Mouse (Mus musculus) kidney, postnatal 25 days (tissue): ENCODE measurements around the gene Eva1c.

ENCODE experiments used
- DNase-seq, 2 experiments: peaks; one replicate each; pipeline ENCODE4 v3.0.0; 2021; ENCODE audit warnings: mixed read lengths in 2 of 2

Eva1c gene

DNA sequence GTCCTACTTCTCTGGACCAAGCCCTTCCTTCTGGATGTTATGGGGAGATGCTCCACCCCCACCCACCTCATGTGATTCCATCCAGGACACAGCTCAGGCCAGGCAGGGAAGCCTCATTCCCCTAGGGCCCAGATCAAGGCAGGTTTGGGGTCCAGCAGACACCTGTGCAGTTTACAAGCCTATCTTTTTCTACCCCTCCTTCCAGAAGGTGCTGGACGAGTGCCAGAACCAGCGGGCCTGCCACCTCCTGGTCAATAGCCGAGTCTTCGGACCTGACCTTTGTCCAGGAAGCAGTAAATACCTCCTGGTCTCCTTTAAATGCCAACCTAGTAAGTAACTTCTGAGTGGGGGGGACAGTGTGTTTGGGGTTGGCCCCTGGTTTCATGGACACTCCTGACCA lies 42.8 kb downstream of the Eva1c start:
- DNase-seq = peak; percentile 67 to 79

DNA sequence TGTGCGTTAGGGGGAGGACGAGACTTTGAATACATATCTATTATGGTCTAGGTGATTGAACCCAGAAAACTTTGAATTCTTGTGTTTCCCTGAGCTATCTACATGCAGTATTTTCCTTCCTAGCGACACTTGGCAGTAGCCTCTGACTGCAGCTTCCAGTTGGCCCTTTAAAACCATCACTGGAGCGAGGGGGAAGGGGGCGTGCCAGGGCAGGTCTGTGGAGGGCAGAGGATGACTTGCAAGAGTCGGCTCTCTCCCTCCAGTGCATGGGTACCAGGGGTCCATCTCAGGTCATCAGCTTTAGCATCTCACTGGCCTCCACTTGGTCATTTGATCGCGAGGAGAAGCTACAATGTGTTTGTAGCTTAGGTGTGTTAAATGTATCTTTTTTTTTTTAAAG lies 46.4 kb downstream of the Eva1c start:
- no peak for DNase-seq

DNA sequence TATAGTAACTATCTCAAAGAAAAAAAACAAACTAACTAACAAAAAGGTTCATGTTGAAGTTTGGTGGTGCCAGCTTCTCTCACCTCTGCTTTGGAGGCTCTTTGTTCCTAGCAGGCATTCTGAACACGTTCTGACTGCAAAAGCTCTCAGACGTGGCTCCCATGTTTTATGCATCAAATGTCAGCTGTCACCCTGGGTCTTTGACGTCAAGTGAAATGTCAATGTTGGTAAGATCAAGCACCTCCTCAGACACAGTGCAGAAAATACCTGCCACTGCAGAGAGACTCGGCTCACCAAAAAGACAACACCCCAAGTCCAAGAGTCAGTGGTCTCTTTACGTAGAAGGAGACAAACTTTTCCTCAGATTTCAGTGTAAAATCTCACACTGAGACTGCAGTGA lies 48.0 kb downstream of the Eva1c start:
- no peak for DNase-seq

DNA sequence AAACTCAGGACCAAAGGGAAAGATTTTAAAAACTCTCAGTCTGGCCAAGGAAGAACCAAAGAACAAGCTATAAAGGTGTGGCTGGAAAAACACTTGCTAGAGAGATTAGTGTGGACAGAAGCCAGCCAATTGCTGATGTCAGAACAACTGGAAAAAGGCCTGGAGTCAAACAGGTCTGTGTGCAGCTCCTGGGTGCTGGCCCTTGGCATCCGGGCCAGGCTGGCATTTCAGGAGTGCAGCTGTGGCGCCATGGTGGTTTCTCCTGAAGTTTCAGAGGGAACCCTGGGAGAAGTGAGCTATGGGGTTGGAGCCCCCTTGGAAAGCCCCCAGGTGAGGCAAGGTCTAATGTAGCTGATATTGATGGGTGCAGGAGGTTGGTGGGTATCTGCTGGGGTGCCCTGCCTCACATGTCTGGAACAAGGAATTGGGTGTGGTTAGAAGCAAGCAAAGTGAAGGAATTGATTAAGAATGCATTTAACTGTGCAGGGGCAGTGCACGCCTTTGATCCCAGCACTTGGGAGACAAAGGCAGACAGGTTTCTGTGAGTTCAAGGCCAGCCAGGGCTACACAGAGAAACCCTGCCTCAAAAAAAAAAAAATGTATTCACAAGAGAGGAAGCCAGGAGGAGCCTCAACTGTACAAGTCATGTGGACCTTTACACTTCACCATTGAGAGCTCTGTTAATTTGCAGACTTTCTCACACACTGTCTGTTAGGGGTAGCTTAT lies 51.8 kb downstream of the Eva1c start:
- no peak for DNase-seq

DNA sequence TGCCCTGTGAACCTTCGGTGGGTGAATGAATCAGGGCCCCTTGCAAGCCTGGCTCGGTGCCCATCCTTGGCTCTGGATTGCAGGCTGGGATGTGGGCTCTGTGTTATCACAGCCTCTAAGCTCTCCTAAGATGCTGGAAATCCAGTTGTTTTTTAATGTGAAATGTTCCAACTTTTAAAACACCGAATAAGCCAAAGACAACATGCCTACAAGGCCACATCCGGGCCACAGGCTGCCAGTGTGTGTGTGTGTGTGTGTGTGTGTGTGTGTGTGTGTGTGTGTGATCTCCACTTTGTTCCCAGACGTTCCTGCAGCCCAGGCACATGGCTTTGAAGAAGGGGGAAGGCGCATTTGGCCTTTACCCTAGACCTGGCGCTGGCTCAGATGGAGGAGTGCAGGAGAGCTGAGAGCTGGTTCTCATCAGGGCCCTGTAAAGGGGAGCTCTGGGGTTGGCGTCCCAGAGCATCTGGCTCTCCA lies 56.0 kb downstream of the Eva1c start:
- peak; percentile 47 to 67 for DNase-seq

DNA sequence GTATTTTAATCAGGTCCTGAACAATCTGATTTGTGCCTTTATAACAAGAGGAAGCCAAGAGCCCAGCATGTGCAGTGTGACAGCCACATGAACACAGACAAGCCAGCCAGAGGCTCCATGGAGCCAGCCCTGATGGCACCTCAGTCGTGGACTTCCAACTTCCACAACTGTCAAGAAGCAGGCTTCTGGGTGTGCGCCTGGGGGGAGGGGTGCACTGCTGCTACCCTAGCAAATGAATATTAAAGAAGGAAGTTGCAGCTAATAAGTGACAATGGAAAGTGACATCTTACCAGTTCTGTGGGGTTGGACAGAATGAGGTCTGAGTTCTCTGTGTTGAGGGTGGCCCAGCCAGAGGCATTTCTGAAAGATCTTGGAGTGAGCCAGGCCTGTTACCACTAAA lies 58.8 kb downstream of the Eva1c start:
- DNase-seq = no peak

DNA sequence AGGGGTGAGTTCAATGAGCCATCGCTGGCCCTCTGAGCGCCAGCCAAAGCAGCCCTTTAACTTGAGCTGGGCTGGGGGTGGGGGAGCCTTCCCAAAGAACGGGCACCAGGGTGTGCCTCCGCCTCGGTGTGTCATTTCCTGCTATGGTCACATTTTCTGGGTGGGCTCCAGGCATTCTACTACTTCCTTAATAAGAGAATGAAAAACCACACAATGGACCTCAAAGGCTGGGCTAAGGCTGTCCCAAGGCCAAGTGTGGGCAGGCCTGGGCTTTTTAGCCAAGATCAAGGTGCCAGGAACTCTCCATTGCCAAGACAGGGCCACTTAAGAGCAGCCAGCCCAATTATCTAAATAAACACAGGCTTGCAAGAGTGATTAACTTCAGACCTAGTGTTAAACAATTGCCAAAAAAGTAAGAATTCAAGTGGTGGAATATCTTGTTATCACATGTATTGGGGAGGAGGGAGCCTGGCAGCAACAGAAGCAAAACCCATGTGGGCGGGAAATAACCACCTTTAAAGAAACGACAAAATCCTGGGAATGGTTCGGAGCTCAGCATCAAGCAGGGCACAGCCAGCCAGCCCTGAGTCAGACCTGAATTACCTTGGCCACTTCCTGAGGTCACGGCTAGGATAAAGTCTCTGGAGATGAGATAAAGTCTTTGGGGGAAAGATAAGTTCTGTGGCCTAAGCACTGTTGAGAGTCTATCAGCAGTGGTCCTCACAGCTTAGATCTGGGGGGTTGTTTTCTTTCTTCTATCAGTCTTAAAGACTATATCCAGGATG lies 59.5 kb downstream of the Eva1c start:
- DNase-seq = peak; percentile 39 to 50

DNA sequence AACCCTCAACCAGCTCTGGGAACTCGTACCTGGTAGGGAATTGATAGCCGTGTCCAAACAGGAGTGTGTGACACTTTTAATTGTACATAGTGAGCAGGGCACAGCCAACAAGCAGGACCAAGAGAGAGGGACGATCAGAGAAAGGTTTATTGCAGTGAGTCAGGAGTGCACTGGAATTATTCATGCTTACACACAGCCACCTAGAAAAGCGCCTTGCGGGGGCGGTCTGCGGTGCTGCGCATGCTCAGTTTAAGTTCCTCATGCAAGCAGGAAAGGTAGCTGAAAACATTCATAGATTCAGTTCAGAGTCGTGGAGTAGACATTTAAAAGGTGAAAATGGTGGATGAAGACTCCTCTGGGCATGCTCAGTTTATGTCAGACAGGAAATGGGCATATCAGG lies 64.2 kb downstream of the Eva1c start:
- no peak for DNase-seq

DNA sequence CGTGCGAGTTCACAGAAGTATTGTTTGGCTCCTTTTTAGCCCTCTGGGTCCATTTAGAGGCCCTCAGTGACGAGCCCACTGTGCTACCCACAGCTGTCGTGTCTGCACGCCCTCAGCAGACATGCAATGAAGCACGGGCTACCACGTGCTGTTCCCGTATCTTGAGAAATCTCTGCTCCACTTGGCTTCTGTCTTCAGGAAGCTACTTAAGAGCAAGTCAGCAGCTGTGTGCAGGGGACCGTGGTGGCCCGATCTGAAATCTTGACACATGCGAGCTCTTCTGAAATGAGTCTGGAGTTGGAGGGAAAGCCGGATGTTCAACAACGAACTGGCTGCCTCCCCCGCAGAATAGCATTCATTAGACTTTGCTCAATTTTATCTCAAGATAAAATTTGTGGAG lies 65.1 kb downstream of the Eva1c start:
- DNase-seq = peak; percentile 36 to 72

DNA sequence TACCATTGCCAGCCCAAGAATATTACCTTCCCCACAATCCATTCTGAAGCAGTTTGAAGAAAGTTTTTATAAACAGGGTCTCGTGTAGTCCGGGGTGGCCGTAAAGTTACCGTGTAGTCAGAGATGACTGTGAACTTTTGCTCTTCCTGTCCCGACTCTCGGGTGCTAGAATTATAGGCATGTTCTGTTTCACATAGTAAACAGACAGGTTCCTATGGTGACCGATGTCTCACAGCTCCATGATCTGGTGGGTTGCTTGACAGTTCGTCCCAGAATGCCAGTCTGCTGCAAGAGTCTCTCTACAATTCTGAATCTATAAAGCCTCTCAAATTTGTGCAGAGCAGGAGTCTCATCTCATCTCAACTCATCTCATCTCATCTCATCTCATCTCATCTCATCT lies 65.6 kb downstream of the Eva1c start:
- no peak for DNase-seq

DNA sequence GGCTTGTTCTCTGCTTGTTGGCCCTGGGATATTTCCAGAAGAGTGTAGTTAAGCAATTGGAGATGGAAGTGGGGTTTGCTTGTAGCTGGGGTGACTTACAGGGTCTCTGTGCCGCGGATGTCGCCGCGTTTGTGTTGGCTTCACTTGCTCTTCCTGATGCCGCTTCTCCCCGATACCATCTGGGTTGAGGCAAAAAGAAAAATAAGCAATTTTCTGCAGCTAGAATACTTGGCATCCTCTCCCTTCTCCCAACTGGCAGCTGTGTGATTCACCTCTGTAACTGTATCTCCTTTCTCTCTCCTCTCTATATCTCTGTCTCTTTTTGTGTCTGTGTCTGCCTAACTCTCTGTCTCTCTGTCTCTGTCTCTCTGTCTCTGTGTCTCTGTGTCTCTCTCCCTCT lies 66.5 kb downstream of the Eva1c start:
- DNase-seq = no peak

DNA sequence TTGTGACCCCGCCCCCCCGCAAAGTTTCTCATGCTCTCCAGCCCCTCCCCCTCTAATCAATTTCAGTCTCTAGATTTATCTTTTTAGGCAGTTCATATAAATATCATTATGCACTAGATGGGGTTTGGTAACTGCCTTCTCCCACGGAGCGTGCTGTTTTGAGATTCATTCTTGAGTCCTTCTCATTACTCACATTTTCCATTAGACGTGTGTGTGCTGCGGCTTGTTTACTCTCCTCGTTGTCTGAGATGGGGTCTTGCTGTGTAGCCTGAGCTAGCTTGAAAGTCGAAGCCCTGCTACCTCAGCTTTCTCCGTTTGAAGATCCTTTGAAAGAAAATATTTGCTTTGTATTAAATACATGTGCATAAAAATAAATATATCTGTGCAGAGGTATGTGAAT lies 67.3 kb downstream of the Eva1c start:
- no peak for DNase-seq

DNA sequence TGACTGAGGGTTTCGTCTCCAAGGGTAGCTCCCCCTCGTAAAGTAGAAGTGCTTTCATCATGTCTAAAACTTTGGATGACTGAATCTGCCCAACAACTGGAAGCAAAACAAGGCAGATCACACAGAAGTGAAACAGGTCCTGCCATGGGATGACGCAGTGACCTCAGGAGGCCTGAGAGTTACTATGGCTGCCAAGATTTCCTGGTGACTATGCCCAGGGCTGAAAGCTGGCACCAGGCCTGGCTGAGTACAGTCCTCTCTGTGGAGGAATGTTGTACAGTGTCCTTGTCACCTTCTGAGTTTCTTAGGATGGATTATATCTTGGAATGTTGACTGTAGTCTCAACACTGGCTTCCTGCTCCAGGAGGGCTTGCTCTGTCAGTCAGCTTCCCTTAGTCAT lies 71.1 kb downstream of the Eva1c start:
- DNase-seq = no peak

DNA sequence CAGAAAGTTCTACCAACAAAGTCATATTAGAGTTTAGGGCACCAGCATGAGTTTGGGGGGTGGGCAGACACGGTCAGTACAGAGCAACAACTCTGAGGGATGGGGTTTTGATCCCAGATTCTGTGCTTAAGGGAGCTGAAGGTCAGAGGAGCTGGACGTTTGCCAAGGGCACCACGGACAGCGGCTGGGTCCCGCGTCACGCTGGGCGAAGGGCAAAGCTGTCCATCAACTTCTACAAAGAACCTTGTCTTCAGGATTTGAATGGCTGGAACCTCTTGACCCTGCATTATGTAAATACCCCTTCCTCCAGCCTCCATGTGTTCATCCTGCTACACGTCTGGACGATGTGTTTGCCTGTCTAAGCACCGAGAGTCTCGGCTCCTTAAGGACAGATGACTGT lies 73.0 kb downstream of the Eva1c start:
- peak; percentile 54 to 76 for DNase-seq

DNA sequence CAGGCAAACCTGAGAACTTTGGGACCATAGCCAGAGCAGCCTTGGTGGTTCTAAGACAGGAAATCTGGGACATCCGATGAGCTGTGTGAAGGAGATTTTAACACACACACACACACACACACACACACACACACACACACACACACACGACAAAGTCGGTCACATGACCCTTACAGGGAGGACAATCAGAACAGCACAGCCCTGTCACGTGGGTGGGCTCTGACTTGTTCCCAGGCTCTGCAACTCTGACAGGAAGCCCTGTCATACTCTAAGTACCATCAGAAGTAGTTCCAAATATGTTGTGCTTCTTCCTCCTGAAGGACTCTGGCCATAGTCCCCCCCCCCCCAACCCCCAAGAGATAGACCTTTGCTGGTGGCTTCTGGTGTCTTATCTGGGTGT lies 74.8 kb downstream of the Eva1c start:
- DNase-seq = peak; percentile 16 to 57

DNA sequence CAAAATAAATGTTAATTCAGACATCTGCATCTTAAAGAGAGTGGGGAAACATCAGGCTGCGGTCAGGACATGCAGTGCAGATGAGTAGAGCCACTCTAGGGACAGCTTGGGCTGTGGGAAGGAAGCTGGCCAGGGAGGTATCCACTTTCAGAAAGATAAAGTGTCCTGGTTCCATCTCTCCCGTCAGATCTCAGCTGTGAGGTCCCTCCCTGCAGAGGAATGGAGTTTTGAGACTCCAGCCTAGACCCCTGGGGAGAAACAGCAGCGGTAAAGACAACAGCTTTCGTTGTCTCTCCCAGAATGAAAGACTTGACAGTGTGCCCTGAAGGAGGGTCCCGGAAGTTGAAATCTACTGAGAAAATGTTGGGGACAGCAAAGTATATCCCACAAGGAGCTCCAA lies 76.8 kb downstream of the Eva1c start:
- no peak for DNase-seq

DNA sequence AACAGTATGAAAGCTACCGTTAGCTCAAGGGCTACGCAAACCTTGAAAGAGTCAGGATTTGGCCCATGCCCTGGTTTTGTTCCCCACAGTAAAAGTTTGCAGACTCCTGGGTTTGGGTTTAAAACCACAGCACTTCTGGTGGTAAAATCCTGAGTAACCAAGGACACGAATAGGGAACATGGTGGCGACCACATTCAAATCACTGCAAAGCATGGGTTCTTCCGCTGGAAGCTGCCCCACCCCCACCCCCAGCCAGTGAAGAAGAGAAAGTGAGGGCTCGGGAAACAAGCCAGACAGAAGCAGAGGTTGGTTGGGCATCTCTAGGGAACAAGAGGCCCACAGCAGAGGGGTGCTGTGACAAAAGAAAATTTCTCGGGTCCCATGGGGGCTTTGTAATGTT lies 80.7 kb downstream of the Eva1c start:
- no peak for DNase-seq

DNA sequence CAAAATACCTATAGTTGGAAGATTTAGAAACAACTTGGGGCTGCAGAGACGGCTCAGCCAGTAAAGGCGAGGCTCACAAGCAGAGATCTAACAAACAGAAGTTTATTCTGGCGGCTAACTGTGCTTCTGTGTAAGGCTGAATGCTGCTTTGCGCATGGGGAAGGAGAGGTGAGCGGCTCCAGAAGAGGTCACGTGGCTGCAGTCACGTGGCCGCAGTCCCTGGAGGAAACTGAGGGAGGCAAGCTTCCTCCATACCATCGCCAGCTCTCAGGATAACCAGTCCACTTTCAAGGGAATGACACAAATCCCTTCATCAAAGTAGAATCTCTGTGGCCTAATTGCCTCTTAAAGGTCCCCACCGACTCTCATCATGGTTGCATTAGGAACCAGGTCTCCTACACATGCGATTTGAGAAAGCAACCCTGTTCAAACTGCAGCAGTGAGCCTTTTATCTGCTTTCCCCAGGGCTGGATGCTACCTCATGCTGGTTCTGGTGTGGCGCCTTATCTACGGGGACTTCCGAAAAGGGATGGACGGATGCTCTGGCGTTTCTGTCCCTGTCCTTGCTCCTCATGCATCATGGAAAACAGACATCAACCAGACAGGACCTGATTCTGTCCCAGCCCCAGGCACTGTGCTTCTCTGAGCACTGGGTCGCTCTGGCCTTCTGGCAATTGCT lies 84.5 kb downstream of the Eva1c start:
- DNase-seq = no peak

DNA sequence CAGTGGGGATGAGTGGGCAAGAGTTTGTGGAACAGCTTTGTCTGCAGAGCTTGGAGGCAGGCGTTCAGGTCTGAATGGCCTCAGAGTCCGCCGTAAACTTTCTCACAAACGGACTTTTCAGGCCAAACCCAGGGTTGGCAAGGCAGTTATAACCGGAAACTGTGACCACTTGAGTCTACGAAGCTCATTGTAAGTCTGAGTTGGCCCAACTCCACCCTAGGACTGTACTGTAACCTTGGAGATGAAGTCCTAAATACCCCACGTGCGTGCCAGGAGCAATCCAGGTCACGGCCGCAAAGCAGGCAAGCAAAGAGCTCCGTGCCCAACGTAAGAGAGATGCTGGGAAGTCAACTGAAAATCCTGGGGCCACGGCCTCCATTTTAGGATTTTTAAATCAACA lies 85.2 kb downstream of the Eva1c start:
- peak; percentile 21 to 68 for DNase-seq

DNA sequence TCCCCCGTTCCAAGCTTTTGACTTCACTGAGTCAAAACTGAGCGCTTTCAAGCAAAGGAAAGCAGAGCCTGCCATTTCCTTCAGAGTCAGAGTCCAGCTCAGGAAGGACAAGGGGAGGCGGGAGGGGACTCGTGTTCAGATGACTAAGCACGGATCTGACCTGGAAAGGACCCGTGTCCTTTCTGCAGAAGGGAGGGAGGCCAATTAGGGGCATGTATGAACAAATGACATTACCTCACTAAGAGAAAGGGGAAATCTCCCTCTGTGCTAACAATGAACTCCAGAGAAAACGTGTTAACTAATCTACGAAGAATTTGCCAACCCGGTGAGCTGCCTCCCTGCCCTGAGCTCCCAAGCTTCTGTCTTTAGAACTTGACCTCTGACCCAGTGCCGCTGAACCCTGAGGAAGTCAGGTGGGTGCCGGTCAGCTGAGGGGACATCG lies 89.5 kb downstream of the Eva1c start:
- DNase-seq = peak; percentile 61 to 84

DNA sequence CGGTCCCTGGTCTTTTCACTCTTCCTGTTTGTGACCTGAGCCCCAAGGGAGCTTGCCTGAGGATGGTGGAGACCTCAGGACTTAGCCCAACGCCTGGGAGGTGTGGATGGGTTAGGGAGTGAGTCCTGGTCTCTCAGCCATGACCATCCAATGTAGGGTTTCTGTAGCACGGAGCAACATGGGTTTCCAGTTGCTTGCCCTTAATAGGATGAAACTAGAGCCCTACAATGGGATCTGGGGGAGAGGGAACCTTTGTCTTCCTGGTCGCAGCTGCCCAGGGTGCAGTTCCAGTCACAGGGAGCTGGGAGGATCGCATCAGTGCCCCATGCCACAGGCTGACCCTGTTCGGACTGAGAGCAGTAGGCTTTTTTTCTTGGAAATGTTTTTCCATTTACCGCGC lies 90.6 kb downstream of the Eva1c start:
- DNase-seq = no peak

DNA sequence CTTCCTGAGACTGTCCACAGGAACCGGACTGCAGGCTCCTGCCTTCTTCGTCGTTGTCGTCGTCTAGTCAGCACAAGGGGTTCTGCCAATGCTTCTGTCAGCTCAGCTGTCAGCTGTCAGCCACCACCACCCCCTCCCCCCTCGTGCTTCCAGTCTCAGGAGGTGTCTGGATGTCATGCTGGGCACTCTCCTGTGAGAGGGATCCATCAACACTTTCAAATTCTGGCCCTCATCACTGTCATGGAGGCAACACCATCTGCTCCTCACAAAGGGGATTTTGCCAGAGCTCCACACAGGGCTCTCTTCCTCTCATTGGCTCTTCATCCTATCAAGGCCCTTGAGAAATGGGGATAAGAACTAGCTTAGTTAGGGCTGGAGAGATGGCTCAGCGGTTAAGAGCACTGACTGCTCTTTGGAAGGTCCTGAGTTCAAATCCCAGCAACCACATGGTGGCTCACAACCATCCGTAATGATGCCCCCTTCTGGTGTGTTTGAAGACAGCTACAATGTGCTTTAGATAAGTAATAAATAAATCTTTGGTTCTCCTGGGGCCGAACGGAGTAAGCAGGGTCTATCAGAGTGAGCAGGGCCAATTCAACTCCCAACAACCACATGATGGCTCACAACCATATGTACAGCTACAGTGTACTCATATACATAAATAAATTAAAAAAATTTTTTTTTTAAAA lies 95.1 kb downstream of the Eva1c start:
- no peak for DNase-seq
